Comparison of ENCODE assay signal across 8 mouse cellular contexts in genomic region chr10:128194024-128194550, GRCm38 (mm10). TPM values are rescaled to one million over a fixed set of nuclear protein-coding genes. Genes with fewer than 3 reads are reported as not detected.
DNase-seq lines count a peak whose midpoint lies in the region; ATAC-seq and TF ChIP-seq lines count a peak whose summit lies in the region.

Gls2 (plus strand) TSS chr10:128194457.

- no peaks in the 10 kb centered on the region for H3K36me3 ChIP-seq in forebrain, embryonic 15.5 days

- H3K27me3 ChIP-seq in forebrain, embryonic 15.5 days, result peaks cover 16% of the 10 kb centered on the region

- H3K27ac ChIP-seq in forebrain, embryonic 15.5 days (replicated peaks), result 0 out of 2 replicates have a peak within 1 kb of the TSS, but pooled peaks have one; percentile 31

- peak; percentile 97 for DNase-seq in ES-CJ7 (ENCODE audit: low read depth, low spot score)
- peak; percentile 99 for DNase-seq in cerebellum, adult 11 months
- DNase-seq in heart, postnatal 25 days (ENCODE audit: low spot score), result peak; percentile 95
- DNase-seq in layer of hippocampus, adult 18-20 months (ENCODE audit: low spot score in 2 of 2), result peak; percentile 96 to 98
- peak; percentile 97 for DNase-seq in lung, adult 2 months
- peak; percentile 89 to 90 for DNase-seq in thymus, adult 18-20 months

- H3K9me3 ChIP-seq in forebrain, embryonic 15.5 days, result no peaks in the 10 kb centered on the region

- H3K4me2 ChIP-seq in forebrain, embryonic 15.5 days (replicated peaks), result peak within 1 kb of the TSS; percentile 100

- TF ChIP-seq CTCF in lung, adult 2 months (IDR thresholded peaks at IDR 0.05; ENCODE audit: insufficient read depth, low read length), result no peak

- WGBS in forebrain, embryonic 15.5 days, result under 1% methylated on average over 46 of the region's 46 CpGs
- WGBS in lung, adult 2 months, result 1% methylated on average over 46 of the region's 46 CpGs

- peak within 1 kb of the TSS; percentile 72 for H3K9ac ChIP-seq in forebrain, embryonic 15.5 days (replicated peaks)

- peaks cover 13% of the 10 kb centered on the region for H3K4me1 ChIP-seq in forebrain, embryonic 15.5 days
- H3K4me1 ChIP-seq in lung, adult 2 months (ENCODE audit: control insufficient read depth, insufficient read depth, low read length), result peaks cover 4% of the 10 kb centered on the region

- peak within 1 kb of the TSS; percentile 74 for H3K4me3 ChIP-seq in forebrain, embryonic 15.5 days
- peak within 1 kb of the TSS; percentile 80 for H3K4me3 ChIP-seq in lung, adult 2 months (replicated peaks; ENCODE audit: extremely low read depth, low read depth, low read length)

- intact Hi-C loops in heart, postnatal 25 days (cut with DNase I), result no loop called here

- TF ChIP-seq POLR2A in lung, adult 2 months (IDR thresholded peaks at IDR 0.05; ENCODE audit: borderline replicate concordance, extremely low read depth, low read depth, low read length), result peak; percentile 62; the same call in 1 of the 2 replicates

- ATAC-seq in forebrain, embryonic 15.5 days (replicated peaks), result peak; percentile 97
- peak; percentile 68 for ATAC-seq in neutrophil, adult 5-6 weeks (ENCODE audit: extremely low read depth, insufficient number of reproducible peaks, low FRiP score, poor library complexity, severe bottlenecking)

RNA-seq across cellular contexts. Expression of gene Gls2, which starts in this region (rescaled TPM):
- polyA plus RNA-seq in forebrain, embryonic 15.5 days (2015; fragmentation: Nextera tagmentation; extraction: Ambion mirVana), result 0.57 and 0.64 TPM in 2 replicates
- total RNA-seq in heart, postnatal 25 days (2021), result 1 to 10 TPM in 1 of 2 experiments, under 1 TPM in 1; 0.94 to 1.1 TPM
- 10 to 100 TPM; 19.6 to 19.7 TPM for total RNA-seq in layer of hippocampus, adult 18-20 months (2021)
- 1.5 and 2.4 TPM in 2 replicates for polyA plus RNA-seq in lung, adult 2 months (2012; rRNA removed)
- total RNA-seq in neutrophil, adult 5-6 weeks (2017), result not detected in 2 replicates

Comparison
In these comparisons a context has a peak if more than half of its experiments do, and no peak if none do; other contexts are left out.
1. Peak in every context shown above with its lines: DNase-seq, ATAC-seq, H3K4me3 ChIP-seq and H3K27ac ChIP-seq.
2. RNA of gene Gls2 (total RNA-seq): 19.6 to 19.7 TPM in layer of hippocampus, adult 18-20 months; 0.94 to 1.1 TPM in heart, postnatal 25 days and not detected in neutrophil, adult 5-6 weeks; every median in the first group is over 4 times any median in the second.
3. Peak in ATAC-seq, H3K4me3 ChIP-seq, H3K27ac ChIP-seq, H3K9ac ChIP-seq and H3K4me2 ChIP-seq in forebrain, embryonic 15.5 days; RNA of the gene not detected or under 1 TPM.
4. Peak in ATAC-seq in neutrophil, adult 5-6 weeks; RNA of the gene not detected or under 1 TPM.